Mouse (Mus musculus) Patski (cell line): ENCODE measurements around the gene Rnf20. TPM values are rescaled to one million over a fixed set of nuclear protein-coding genes. Genes with fewer than 3 reads are reported as not detected.

ENCODE experiments used
- ATAC-seq: fragments of 100-300 bp; one replicate; pipeline ENCODE4 v1.8.0; 2021
- CTCF ChIA-PET: fragments of 350-600 bp; sonication (Branson Sonifier 250); formaldehyde crosslinking; loops from one replicate; lab custom pipeline; 2022; ENCODE audit warnings: inconsistent platforms; lab: Charles Lee
- POLR2A ChIA-PET: fragments of 350-600 bp; sonication (Branson Sonifier 250); formaldehyde crosslinking; loops from one replicate; lab custom pipeline; 2022; ENCODE audit warnings: antibody characterized with exemption, inconsistent platforms; lab: Charles Lee
- DNase-seq: peaks from one replicate; pipeline ENCODE4 v3.0.0-alpha.2; 2011; ENCODE audit warnings: low read depth, low spot score
- H3K27me3 ChIP-seq: fragments of 371-371 bp; one replicate; pipeline ENCODE4 v1.5.1; 2021
- CTCF ChIP-seq: fragments of 100-300 bp; IDR thresholded peaks from one replicate; pipeline ENCODE4 v1.5.1; 2021
- in situ Hi-C: fragments of 300-500 bp; cut with MboI; formaldehyde crosslinking; loops from 3 replicates; pipeline ENCODE4 v1.11.1; 2018; ENCODE audit warnings: low pct_unique_long_range_greater_than_20kb, mixed read lengths
- polyA plus RNA-seq: library from polyadenylated mRNA; unstranded; gene quantifications from one replicate; pipeline ENCODE4 v1.2.3, GENCODE M21; 2021

Gene Rnf20
- 30.5 TPM for polyA plus RNA-seq

DNA sequence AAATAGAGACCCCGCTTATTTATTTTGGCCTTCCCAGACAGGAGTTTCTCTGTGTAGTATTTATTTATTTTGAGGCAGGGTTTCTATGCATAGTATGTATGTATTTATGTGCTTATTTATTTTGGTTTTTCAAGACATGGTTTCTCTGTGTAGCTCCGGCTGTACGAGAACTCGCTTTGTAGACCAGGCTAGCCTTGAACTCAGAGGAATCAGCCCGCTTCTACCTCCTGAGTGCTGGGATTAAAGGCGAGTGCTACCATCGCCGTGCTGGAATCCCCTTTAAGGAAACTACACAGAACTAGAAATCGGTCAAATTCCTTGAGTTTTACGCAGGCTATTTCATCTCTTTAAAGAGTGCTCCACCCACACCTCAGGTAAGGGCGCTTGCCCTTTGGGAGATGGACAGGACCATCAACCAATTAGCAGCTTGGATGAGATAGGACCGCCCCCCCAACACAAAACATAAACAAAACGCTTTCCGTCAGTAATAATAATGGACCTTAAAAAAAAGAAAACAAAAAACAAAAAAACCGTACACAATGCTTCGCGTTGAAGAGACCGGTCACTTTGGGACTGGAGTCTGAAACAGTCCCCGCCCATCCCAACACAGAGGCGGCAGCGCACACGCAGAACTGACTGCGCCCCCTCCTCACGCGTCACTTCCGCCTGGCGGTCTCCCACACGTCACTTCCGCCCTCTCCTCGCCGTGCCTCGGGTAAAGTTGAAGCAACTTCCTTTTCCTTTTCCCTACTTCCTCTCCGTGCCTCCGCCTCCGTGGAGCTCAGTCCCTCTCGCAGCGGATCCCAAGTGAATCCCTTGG, at the start of gene Rnf20:
TSS of gene Rnf20 (plus strand) at position 688 of the 820 bp plus-strand sequence.
- CTCF ChIA-PET, result interaction anchor here (1.4 kb wide), 1 partner anchor 64 kb away, joined by 3 read pairs; no protein-coding TSS in a partner anchor

DNA sequence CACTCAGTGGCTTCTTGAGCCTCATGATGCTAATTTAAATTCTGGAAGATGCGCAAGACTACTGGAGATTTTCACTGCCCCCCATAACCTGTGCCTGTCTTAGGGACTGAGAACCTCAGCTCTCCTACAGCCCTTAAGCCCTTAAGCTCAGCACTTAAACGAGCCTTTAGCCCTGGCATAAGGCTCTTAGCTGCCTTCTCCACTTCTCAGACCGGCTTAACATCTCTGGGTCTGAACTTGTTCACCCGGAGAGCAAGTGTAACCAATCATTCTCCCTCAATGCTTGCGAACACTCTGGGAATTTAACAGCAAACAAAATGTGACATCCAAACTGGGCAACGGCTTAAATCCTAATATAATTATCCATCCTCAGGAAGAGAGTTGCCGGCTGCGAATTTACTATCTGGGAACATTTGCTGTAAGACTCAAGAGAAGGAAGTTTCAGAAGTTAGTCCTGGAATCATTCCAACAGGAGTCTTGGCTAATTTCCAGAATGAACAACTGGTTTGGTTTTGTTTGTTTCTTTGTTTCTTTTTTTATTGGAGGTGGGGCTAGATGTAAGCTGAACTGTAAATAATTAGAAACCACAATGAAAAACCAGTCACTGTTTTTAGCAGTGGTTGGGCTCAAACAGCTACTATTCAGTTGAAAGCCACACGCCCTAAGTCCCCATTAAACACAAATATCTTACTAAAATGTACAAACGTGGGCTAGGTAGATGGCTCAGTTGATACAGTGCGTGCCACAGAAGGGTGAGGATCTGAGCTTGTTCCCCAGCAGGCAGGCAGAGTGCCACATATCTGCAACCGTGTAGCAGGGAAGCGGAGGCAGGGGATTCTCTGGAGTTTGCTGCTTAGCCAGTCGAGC, 47.6 kb upstream of the Rnf20 start:
- ATAC-seq (peak; percentile 73), DNase-seq (peak; percentile 19)
- in situ Hi-C loops, result no loop called here
- ChIA-PET CTCF (no interaction called here), POLR2A (no interaction called here)
- H3K27me3 ChIP-seq, result peaks cover 3% of the 10 kb centered on the region
- TF ChIP-seq CTCF, result no peak

More for the DNA sequence above, at the start of gene Rnf20:
- peak; percentile 71 for DNase-seq
- TF ChIP-seq CTCF, result no peak
- no peaks in the 10 kb centered on the region for H3K27me3 ChIP-seq
- peak; percentile 96 for ATAC-seq
- in situ Hi-C loops, result loop anchor here (25.0 kb wide), 1 partner anchor 1169 kb away; the partner anchor contains the start of gene Tex10
- POLR2A ChIA-PET, result no interaction called here

DNA sequence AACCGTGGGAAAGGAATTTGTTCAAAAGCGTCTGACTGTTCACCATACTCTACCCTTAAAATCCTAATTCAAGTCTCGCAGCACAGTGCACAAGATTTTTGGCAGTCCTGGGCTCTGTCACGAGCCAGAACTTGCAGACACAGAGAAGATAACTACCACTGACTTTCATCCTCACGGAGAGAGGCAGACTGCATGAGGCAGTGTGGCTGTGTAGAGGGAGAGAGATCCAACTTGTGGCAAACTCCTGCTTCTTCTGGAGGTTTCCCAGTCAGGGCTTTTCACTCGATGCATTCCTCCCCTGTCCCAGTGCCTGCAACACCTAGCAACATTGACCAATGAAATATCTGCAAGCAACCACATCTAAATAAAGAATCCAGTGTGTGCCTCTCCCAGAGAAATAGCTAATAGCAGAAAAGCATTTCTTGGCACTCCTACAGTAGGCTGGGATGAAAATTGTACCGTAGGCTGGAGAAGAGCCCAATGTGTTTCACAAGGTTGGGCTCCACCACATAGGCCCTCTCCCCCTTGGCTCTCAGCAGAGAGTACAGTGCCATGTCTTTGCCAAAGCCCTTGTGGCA, 46.2 kb upstream of the Rnf20 start:
- DNase-seq, result no peak
- in situ Hi-C loops, result no loop called here
- CTCF ChIA-PET, result no interaction called here
- peaks cover 3% of the 10 kb centered on the region for H3K27me3 ChIP-seq
- no peak for ATAC-seq
- POLR2A ChIA-PET, result no interaction called here
- no peak for TF ChIP-seq CTCF

DNA sequence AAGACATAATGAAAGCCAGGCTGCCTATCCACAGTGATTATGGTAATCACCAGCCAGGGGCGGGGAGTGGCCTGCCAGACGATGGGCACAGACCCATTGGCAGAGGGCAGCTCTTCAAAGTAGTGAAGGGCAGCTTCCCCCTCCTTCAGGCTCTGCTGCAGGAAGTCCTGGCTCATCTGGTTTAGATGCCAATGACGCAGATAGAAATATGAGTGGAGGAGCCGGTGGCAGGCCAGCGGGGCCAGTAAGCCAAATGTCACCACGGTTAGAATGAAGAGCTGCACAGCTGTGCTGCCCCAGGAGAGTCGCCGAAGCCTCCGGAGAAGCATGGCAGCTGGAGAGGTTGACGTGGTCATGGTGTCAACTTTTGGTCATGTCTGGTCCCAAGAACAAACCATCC, 45.0 kb upstream of the Rnf20 start:
- ChIA-PET CTCF (interaction anchor here (0.9 kb wide), 1 partner anchor 19 kb away, joined by 4 read pairs; no protein-coding TSS in a partner anchor), POLR2A (no interaction called here)
- ATAC-seq, result no peak
- in situ Hi-C loops, result no loop called here
- no peak for TF ChIP-seq CTCF
- DNase-seq, result no peak
- H3K27me3 ChIP-seq, result peaks cover 3% of the 10 kb centered on the region

DNA sequence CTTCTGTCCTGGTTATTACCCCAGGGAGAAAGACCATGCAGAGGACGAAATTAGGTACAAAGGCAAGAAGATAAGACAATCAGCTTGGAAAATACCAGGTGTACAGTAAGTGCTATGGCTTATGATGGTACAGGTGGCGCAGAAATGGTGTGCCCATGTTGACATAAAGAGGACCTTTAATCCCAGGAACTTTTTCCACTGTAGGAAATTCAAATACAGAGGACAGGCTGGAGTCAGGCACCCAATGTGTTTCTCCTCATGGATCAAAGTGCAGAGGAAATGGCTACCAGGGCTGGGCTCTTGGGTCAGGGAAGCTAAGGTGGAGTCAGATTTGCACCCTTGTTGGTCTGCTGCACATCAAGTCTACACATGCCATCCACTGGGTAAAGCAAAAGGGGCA, 41.7 kb upstream of the Rnf20 start:
- ChIA-PET CTCF (no interaction called here), POLR2A (no interaction called here)
- no peak for DNase-seq
- in situ Hi-C loops, result no loop called here
- peaks cover 5% of the 10 kb centered on the region for H3K27me3 ChIP-seq
- TF ChIP-seq CTCF, result no peak
- ATAC-seq, result no peak

DNA sequence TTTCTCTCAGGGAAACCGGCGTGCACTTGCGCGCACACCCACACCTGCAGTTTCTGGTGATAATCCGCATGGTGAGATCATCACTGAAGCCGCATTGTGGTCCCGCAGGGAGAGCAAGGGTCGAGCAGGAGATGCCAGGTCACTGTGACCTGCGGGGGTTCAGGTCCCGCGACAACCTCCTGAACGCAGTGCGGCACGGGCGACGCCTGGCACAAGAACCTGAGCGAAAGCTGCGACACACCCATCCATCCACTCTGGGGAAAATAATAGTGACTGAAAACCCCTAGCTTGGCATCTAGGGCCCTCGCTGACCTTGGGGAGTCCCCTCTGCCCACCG, 35.0 kb upstream of the Rnf20 start:
- POLR2A ChIA-PET, result no interaction called here
- in situ Hi-C loops, result no loop called here
- CTCF ChIA-PET, result no interaction called here
- DNase-seq (no peak), ATAC-seq (no peak)
- H3K27me3 ChIP-seq, result peaks cover 32% of the 10 kb centered on the region
- no peak for TF ChIP-seq CTCF

DNA sequence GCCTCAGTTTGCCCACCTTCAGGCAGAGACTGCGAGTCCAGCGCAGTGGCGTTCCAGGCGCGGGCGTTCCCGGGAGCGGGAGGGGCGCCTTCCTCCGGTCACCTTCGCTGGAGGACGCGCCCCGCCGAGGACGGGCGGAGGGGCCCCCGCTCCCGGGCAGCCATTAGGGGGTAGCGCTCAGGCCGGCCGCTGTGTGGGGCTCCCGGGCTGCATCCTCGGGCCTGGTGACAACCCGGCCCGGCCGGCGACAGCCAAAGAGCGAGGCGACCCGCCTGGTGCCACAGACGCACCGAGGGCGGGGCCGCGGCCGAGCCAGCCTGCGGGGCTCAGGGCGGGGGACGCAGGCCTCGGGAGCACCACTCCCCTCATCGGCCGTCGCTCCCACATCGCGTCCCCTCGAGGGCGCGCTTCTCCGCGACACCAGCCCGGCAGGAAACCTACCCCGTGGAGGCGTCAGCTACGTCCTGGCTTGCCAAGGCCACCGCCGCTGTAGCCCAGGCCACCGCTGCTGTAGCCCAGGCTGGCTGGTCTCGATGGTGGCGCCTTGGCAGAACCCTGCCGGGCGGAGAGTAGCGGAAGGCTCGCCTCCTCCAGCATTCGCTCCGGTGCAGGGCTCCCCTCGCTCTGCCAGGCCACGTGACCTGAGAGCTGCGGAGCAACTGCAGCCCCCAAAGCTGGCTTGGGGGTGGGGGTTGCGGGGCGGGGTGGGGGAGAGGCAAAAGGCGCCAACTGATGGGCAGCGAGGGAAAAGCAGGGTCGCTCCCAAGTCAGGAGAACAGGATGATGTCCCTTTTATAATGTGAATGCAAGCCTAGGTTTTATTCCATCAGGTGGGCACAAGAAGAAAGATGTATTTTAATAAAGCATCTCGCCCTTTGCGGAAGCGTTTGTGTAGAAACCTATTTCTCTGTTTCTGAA, 34.4 kb upstream of the Rnf20 start, which contains the start of gene Tmem246:
TSS of gene Tmem246 (minus strand) at position 694 of the 918 bp plus-strand sequence.
- POLR2A ChIA-PET, result no interaction called here
- in situ Hi-C loops, result no loop called here
- H3K27me3 ChIP-seq, result peaks cover 32% of the 10 kb centered on the region
- no peak for TF ChIP-seq CTCF
- CTCF ChIA-PET, result no interaction called here
- ATAC-seq (peak; percentile 31), DNase-seq (no peak)

DNA sequence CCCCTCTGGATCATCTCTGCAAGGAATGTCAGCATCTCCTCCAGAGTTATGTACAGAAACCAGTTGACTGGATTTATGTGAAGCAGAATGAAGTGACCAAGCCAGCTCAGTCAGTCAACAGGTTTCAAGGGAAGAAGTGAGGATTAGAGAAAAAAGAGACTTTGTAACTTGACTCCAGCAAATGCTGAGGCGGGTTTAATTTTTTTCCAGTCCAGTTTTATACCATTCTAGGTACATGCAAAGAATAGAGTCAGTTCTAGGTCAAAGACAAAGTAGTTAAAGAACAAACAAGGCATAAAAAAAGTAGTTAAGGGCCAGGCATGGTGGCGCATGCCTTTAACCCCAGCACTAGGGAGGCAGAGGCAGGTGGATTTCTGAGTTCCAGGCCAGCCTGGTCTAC, 28.6 kb upstream of the Rnf20 start:
- DNase-seq (no peak), ATAC-seq (no peak)
- ChIA-PET CTCF (no interaction called here), POLR2A (no interaction called here)
- H3K27me3 ChIP-seq, result peaks cover 23% of the 10 kb centered on the region
- no peak for TF ChIP-seq CTCF
- in situ Hi-C loops, result no loop called here

DNA sequence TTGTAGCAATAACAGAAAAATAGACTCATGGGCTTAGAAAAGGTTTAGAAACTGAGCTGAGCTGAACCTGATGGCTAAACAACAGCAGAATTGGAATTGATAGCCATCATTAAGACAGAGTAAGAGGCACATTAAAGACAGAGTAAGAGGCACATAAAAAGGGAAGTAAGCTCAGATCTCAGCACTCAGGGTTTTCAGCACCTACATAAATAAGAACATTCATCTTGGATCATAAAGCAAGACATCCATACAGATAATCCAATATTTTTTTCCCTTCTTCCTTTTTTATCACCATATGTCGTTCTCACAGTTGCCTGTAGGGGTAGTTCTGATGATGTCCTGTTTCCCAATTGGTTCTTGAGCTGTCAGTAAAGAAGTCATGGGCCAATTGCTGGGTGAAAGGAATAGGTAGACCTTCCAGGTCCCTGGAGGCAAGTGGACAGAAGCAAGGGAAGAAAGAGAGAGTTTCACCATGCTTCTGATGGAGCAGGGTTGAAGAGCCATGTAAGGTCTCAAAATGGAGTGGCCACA, 27.7 kb upstream of the Rnf20 start:
- ChIA-PET CTCF (no interaction called here), POLR2A (no interaction called here)
- ATAC-seq (no peak), DNase-seq (no peak)
- peaks cover 19% of the 10 kb centered on the region for H3K27me3 ChIP-seq
- peak; percentile 6 for TF ChIP-seq CTCF
- in situ Hi-C loops, result no loop called here
